Mouse (Mus musculus) layer of hippocampus, postnatal 36 days (tissue): Measurements from ENCODE around the gene Adgre1. TPM values are rescaled to one million over a fixed set of nuclear protein-coding genes. Genes with fewer than 3 reads are reported as not detected.

Experiments used
- total RNA-seq, 2 experiments: library from RNA; stranded (reverse); gene quantifications; 2 replicates each; pipeline ENCODE4 v1.2.3; 2021

Gene Adgre1
- total RNA-seq, 2 experiments from 2014 or later, result 5.2 to 5.6 TPM

Other genes starting within 250 kb of the Adgre1 start
- under 1 TPM in 1 of 2 experiments, not detected in 1; 0.57 TPM for gene Cd70, start 208.9 kb upstream of the Adgre1 start, total RNA-seq
- not detected for gene Tnfsf14, start 164.5 kb upstream of the Adgre1 start, total RNA-seq
- 1 to 10 TPM; 1.1 to 2.4 TPM for gene C3, start 130.6 kb upstream of the Adgre1 start, total RNA-seq
- 10 to 100 TPM; 23.6 to 25.4 TPM for gene Gpr108, start 110.2 kb upstream of the Adgre1 start, total RNA-seq
- gene Trip10, start 109.2 kb upstream of the Adgre1 start, total RNA-seq, result 1 to 10 TPM; 7.9 to 8.2 TPM
- 1 to 10 TPM; 3.0 to 3.7 TPM for gene Vav1, start 79.6 kb upstream of the Adgre1 start, total RNA-seq
- gene Vmn2r120, start 186.8 kb downstream of the Adgre1 start, total RNA-seq, result under 1 TPM; 0.05 to 0.07 TPM